Mouse (Mus musculus): ENCODE measurements around the gene Cope. TPM values are rescaled to one million over a fixed set of nuclear protein-coding genes. Genes with fewer than 3 reads are reported as not detected.

Gene Cope
- polyA plus RNA-seq, 1 experiment from 2014 or later, result 439 TPM

GRCm38 (mm10) chr8:70293988-70294405 lies 8.3 kb upstream of the Cope start:
- Histone ChIP-seq H3K9ac (replicated peaks; ENCODE audit: low read length) (no peak overlapping the region), H3K4me1 (ENCODE audit: insufficient read depth, low read length) (no peaks in the 10 kb centered on the region), H3K27ac (ENCODE audit: low read length) (no peak overlapping the region; the same call in 1 of the 2 replicates), H3K27me3 (ENCODE audit: insufficient read depth, low read length) (no peaks in the 10 kb centered on the region), H3K9me3 (ENCODE audit: low read length) (no peaks in the 10 kb centered on the region), H3K4me2 (replicated peaks; ENCODE audit: low read depth, low read length) (no peak overlapping the region), H3K36me3 (ENCODE audit: insufficient read depth, low read length) (peaks cover 81% of the 10 kb centered on the region), H3K4me3 (ENCODE audit: low read length) (no peak overlapping the region)
- WGBS, result 44% methylated on average over 5 of the region's 5 CpGs
- ATAC-seq (ENCODE audit: low FRiP score, low TSS enrichment), result no peak

GRCm38 (mm10) chr8:70300881-70301280 lies 1.4 kb upstream of the Cope start:
- Histone ChIP-seq H3K4me1 (ENCODE audit: insufficient read depth, low read length) (peaks cover 19% of the 10 kb centered on the region), H3K4me2 (replicated peaks; ENCODE audit: low read depth, low read length) (no peak overlapping the region), H3K4me3 (ENCODE audit: low read length) (no peak overlapping the region), H3K9me3 (ENCODE audit: low read length) (no peaks in the 10 kb centered on the region), H3K27ac (ENCODE audit: low read length) (no peak overlapping the region), H3K9ac (replicated peaks; ENCODE audit: low read length) (no peak overlapping the region), H3K36me3 (ENCODE audit: insufficient read depth, low read length) (peaks cover 41% of the 10 kb centered on the region), H3K27me3 (ENCODE audit: insufficient read depth, low read length) (no peaks in the 10 kb centered on the region)
- no peak for ATAC-seq (ENCODE audit: low FRiP score, low TSS enrichment)
- 85% methylated on average over 3 of the region's 3 CpGs for WGBS

- Histone ChIP-seq H3K36me3 (ENCODE audit: insufficient read depth, low read length) (peaks cover 38% of the 10 kb centered on the region), H3K27ac (ENCODE audit: low read length) (peak overlapping the region; percentile 89)
- 2% methylated on average over 16 of the region's 16 CpGs for WGBS
Observed at GRCm38 (mm10) chr8:70302901-70303300, 583 bp downstream of the Cope start.

GRCm38 (mm10) chr8:70309311-70309710 lies 7.0 kb downstream of the Cope start:
- no peak for ATAC-seq (ENCODE audit: low FRiP score, low TSS enrichment)
- WGBS, result 30% methylated on average over 2 of the region's 2 CpGs
- Histone ChIP-seq H3K9me3 (ENCODE audit: low read length) (no peaks in the 10 kb centered on the region), H3K4me3 (ENCODE audit: low read length) (no peak overlapping the region), H3K9ac (replicated peaks; ENCODE audit: low read length) (no peak overlapping the region), H3K27ac (ENCODE audit: low read length) (no peak overlapping the region), H3K4me1 (ENCODE audit: insufficient read depth, low read length) (no peaks in the 10 kb centered on the region), H3K27me3 (ENCODE audit: insufficient read depth, low read length) (no peaks in the 10 kb centered on the region), H3K36me3 (ENCODE audit: insufficient read depth, low read length) (peaks cover 81% of the 10 kb centered on the region), H3K4me2 (replicated peaks; ENCODE audit: low read depth, low read length) (no peak overlapping the region)

More at GRCm38 (mm10) chr8:70302901-70303300, 583 bp downstream of the Cope start:
- H3K4me1 ChIP-seq (ENCODE audit: insufficient read depth, low read length), result peaks cover 19% of the 10 kb centered on the region
- ATAC-seq (ENCODE audit: low FRiP score, low TSS enrichment), result peak; percentile 36; the same call in 1 of the 2 replicates
- H3K4me3 ChIP-seq (ENCODE audit: low read length), result peak overlapping the region; percentile 93
- no peaks in the 10 kb centered on the region for H3K27me3 ChIP-seq (ENCODE audit: insufficient read depth, low read length)
- H3K9me3 ChIP-seq (ENCODE audit: low read length), result no peaks in the 10 kb centered on the region
- H3K9ac ChIP-seq (replicated peaks; ENCODE audit: low read length), result peak overlapping the region; percentile 84
- peak overlapping the region; percentile 65 for H3K4me2 ChIP-seq (replicated peaks; ENCODE audit: low read depth, low read length)

- Histone ChIP-seq H3K9ac (replicated peaks; ENCODE audit: low read length) (no peak overlapping the region), H3K27me3 (ENCODE audit: insufficient read depth, low read length) (no peaks in the 10 kb centered on the region), H3K9me3 (ENCODE audit: low read length) (no peaks in the 10 kb centered on the region), H3K4me1 (ENCODE audit: insufficient read depth, low read length) (peaks cover 24% of the 10 kb centered on the region), H3K36me3 (ENCODE audit: insufficient read depth, low read length) (peaks cover 47% of the 10 kb centered on the region), H3K4me2 (replicated peaks; ENCODE audit: low read depth, low read length) (no peak overlapping the region), H3K27ac (ENCODE audit: low read length) (no peak overlapping the region), H3K4me3 (ENCODE audit: low read length) (no peak overlapping the region)
- WGBS, result 73% methylated on average over 2 of the region's 2 CpGs
- no peak for ATAC-seq (ENCODE audit: low FRiP score, low TSS enrichment)
Observed at GRCm38 (mm10) chr8:70313399-70313798, 11.1 kb downstream of the Cope start.

- Histone ChIP-seq H3K4me2 (replicated peaks; ENCODE audit: low read depth, low read length) (peak within 1 kb of the TSS; percentile 77), H3K36me3 (ENCODE audit: insufficient read depth, low read length) (peaks cover 26% of the 10 kb centered on the region), H3K9ac (replicated peaks; ENCODE audit: low read length) (peak within 1 kb of the TSS; percentile 65), H3K4me1 (ENCODE audit: insufficient read depth, low read length) (peaks cover 24% of the 10 kb centered on the region), H3K27me3 (ENCODE audit: insufficient read depth, low read length) (no peaks in the 10 kb centered on the region), H3K4me3 (ENCODE audit: low read length) (peak within 1 kb of the TSS; percentile 57), H3K27ac (ENCODE audit: low read length) (no peak within 1 kb of the TSS), H3K9me3 (ENCODE audit: low read length) (no peaks in the 10 kb centered on the region)
- 2% methylated on average over 66 of the region's 66 CpGs for WGBS
- ATAC-seq (ENCODE audit: low FRiP score, low TSS enrichment), result peak; percentile 64
Observed at GRCm38 (mm10) chr8:70315624-70316510, 13.5 kb downstream of the Cope start, which contains the start of gene Cers1. Gene Cers1 (plus strand): TSS chr8:70315775.

GRCm38 (mm10) chr8:70316511-70317504 lies 14.5 kb downstream of the Cope start:
- peaks cover 17% of the 10 kb centered on the region for H3K36me3 ChIP-seq (ENCODE audit: insufficient read depth, low read length)
- H3K9ac ChIP-seq (replicated peaks; ENCODE audit: low read length), result peak overlapping the region; percentile 65; the same call in 1 of the 2 replicates
- ATAC-seq (ENCODE audit: low FRiP score, low TSS enrichment), result peak; percentile 44
- WGBS, result 13% methylated on average over 15 of the region's 15 CpGs
- H3K27ac ChIP-seq (ENCODE audit: low read length), result no peak overlapping the region
- H3K4me1 ChIP-seq (ENCODE audit: insufficient read depth, low read length), result peaks cover 24% of the 10 kb centered on the region
- H3K4me3 ChIP-seq (ENCODE audit: low read length), result peak overlapping the region; percentile 57
- peak overlapping the region; percentile 77 for H3K4me2 ChIP-seq (replicated peaks; ENCODE audit: low read depth, low read length)
- H3K27me3 ChIP-seq (ENCODE audit: insufficient read depth, low read length), result no peaks in the 10 kb centered on the region
- H3K9me3 ChIP-seq (ENCODE audit: low read length), result no peaks in the 10 kb centered on the region

- H3K9me3 ChIP-seq (ENCODE audit: low read length), result no peaks in the 10 kb centered on the region
- 84% methylated on average over 5 of the region's 5 CpGs for WGBS
- H3K4me3 ChIP-seq (ENCODE audit: low read length), result no peak overlapping the region
- H3K9ac ChIP-seq (replicated peaks; ENCODE audit: low read length), result no peak overlapping the region
- H3K36me3 ChIP-seq (ENCODE audit: insufficient read depth, low read length), result peaks cover 8% of the 10 kb centered on the region
- no peak for ATAC-seq (ENCODE audit: low FRiP score, low TSS enrichment)
- no peak overlapping the region for H3K4me2 ChIP-seq (replicated peaks; ENCODE audit: low read depth, low read length)
- H3K27ac ChIP-seq (ENCODE audit: low read length), result no peak overlapping the region
- no peaks in the 10 kb centered on the region for H3K27me3 ChIP-seq (ENCODE audit: insufficient read depth, low read length)
- peaks cover 24% of the 10 kb centered on the region for H3K4me1 ChIP-seq (ENCODE audit: insufficient read depth, low read length)
Observed at GRCm38 (mm10) chr8:70317872-70318271, 15.6 kb downstream of the Cope start.

GRCm38 (mm10) chr8:70323716-70324115 lies 21.4 kb downstream of the Cope start:
- H3K27ac ChIP-seq (ENCODE audit: low read length), result no peak overlapping the region
- no peaks in the 10 kb centered on the region for H3K4me1 ChIP-seq (ENCODE audit: insufficient read depth, low read length)
- no peaks in the 10 kb centered on the region for H3K9me3 ChIP-seq (ENCODE audit: low read length)
- no peak overlapping the region for H3K4me3 ChIP-seq (ENCODE audit: low read length)
- no peaks in the 10 kb centered on the region for H3K27me3 ChIP-seq (ENCODE audit: insufficient read depth, low read length)
- no peak for ATAC-seq (ENCODE audit: low FRiP score, low TSS enrichment)
- 92% methylated on average over 3 of the region's 3 CpGs for WGBS
- no peaks in the 10 kb centered on the region for H3K36me3 ChIP-seq (ENCODE audit: insufficient read depth, low read length)
- H3K9ac ChIP-seq (replicated peaks; ENCODE audit: low read length), result no peak overlapping the region
- no peak overlapping the region for H3K4me2 ChIP-seq (replicated peaks; ENCODE audit: low read depth, low read length)
